Mouse (Mus musculus) inflammation-experienced regulatory T-cells, adult 6 months (primary cell): ENCODE results near the gene Gm9803. TPM values are rescaled to one million over a fixed set of nuclear protein-coding genes. Genes with fewer than 3 reads are reported as not detected.

ENCODE experiments used
- ATAC-seq: one replicate; pipeline ENCODE4 v1.8.0; 2017
- polyA plus RNA-seq, 3 experiments: library from polyadenylated mRNA; unstranded; fragments of 100-300 nt; shearing (Covaris generic); gene quantifications; one replicate each; pipeline ENCODE4 v1.2.1; 2017

The Gm9803 gene
- polyA plus RNA-seq, 3 experiments from 2014 or later, result 19.9 to 45.5 (median 35.2) TPM

DNA sequence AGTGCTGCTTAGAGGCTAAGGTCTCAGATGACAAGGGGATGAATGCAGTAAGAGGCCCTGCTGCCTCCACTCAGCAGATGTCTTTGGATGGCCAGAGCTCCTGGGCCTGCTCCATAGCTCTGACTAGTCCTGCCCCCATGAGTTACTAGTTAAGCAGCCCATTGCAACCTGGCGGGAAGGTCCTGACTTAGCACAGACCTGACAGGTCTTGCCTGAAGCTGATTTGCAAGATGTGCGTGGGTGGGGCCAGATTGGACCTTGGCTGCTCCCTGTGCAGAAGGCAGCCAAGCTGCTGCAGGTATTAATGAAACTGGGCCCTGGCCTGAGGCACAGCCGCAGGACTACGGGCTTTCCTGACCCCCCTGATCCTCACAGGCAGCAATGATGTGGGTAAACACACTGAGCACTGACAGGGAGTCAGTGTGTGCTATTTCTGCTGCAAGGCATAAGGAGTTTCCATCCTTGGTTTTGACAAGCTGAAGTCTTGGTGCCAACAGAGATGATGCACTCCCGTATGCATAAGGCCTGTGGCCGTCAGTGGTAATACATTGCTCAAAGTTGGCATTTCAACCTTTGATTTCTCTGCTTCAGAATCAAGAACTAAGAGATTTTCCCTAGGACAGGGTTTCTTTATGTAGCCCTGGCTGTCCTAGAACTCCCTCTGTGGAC lies 6.8 kb upstream of the Gm9803 start:
- ATAC-seq, result no peak

- no peak for ATAC-seq
Observed at GRCm38 (mm10) chr10:43517836-43518235, 6.0 kb upstream of the Gm9803 start.

GRCm38 (mm10) chr10:43518368-43518767 lies 5.5 kb upstream of the Gm9803 start:
- no peak for ATAC-seq

- ATAC-seq, result no peak
Observed at GRCm38 (mm10) chr10:43519977-43520376, 3.9 kb upstream of the Gm9803 start.

DNA sequence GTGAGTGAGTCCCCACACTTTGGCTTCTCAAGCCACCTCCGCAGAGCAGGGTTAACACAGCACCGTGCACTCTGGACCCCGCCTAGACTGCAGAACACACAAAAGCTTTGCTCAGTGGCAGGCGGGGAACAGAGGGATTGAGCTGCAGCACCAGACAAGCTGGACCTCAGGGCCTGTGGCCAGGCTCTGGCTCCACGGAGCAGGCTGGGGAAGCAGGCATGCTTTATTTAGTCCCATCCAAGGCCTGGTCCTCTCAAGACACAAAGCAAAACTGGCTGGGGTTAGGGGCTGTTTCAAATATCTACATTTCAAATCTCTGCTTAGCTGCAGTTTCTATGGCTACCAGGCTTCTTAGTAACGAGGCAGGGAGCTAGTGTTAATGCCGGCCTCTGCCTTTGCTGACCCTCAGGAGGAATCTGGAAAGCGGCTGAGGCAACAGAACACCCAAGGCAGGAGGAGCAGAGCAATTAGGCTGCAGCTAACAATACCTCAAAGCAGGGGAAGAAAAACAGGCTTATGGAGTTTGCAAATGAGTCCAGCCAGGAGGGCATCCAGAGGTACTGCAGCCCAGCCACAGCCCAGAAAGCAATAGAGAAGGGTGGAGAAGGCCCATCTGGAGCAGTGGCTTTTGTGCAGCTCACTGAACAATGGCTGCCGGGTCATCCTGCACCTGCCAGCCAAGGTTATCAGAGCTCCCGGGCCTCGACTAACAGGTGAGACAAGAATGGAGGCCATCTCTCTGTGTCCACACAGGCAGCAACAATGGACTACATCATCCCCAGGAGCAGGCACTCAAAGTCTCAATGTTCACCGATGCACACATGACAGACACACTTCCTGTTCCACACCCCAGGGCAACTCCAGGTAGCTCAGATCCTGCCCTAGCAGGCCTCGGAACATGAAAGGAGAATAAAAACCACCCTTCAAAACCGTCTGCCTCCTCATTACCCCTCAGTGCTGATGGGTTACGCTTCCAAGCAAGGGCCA lies 3.7 kb downstream of the Gm9803 start:
- no peak for ATAC-seq

DNA sequence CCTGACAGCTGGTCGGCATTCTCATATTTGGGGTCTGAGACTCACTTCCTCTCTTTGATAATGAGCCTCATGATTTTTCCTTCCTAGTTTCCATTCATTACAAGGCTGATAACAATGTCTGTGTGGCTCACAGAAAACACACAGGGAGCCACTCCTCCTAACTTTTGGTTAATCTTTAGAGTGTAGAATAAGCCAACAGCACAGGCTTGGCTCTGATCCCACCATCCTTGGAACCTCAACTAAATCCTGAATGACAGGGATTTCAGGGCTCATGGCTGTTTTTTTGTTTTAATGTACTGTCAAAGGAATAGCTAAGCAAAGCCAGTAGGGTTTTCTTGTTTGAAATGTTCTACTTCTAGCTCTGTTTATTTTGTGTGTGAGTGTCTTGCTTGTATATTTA lies 10.5 kb downstream of the Gm9803 start:
- ATAC-seq, result no peak

DNA sequence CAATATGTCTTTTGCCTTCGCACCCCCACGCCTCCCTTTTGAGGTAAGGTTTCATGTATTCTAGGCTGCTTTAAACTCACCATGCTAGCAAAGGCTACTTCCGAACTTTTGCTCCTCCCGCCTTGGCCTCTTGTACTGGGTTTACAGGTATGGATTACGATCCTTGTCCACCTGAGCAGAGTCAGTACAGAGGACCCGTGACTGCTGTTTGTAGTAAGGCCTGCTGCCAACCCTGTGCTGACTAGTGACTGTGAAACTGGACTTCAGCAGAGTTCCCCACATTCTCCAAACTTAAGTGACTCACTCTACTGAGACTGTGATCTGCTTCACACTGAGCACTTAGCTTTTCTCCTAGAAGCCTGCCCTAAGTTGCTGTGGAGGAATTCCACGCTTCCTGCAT lies 13.8 kb downstream of the Gm9803 start:
- ATAC-seq, result no peak

DNA sequence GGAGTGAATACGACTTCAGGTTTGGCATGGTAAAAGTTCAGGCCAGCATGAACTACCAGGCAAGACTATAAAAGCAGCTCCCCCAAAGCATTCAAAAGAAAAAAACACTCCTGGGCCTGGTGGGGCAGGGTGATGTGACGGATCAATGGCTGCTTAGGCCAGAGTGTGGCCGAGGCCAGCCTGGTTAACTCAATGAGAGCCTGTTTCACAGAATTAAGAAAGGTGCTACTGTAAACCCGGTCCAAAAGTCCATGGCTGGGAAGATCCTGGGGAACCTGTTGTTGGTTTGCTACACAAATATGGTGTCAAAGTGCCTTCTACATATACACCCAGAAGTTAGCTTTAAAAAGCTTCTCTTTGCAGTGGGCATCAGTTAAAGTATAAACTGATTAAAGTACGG lies 14.9 kb downstream of the Gm9803 start:
- no peak for ATAC-seq

- ATAC-seq, result no peak
Observed at GRCm38 (mm10) chr10:43539746-43540310, 15.9 kb downstream of the Gm9803 start.

- ATAC-seq, result peak; percentile 93
Observed at GRCm38 (mm10) chr10:43540442-43541152, 16.7 kb downstream of the Gm9803 start, which contains the start of gene 1700021F05Rik. 1700021F05Rik (minus strand) TSS chr10:43540994.

GRCm38 (mm10) chr10:43541153-43541544 lies 17.3 kb downstream of the Gm9803 start:
- no peak for ATAC-seq

GRCm38 (mm10) chr10:43549411-43549810 lies 25.5 kb downstream of the Gm9803 start:
- ATAC-seq, result no peak

GRCm38 (mm10) chr10:43550923-43551322 lies 27.0 kb downstream of the Gm9803 start:
- no peak for ATAC-seq

GRCm38 (mm10) chr10:43551388-43551787 lies 27.5 kb downstream of the Gm9803 start:
- ATAC-seq, result no peak

DNA sequence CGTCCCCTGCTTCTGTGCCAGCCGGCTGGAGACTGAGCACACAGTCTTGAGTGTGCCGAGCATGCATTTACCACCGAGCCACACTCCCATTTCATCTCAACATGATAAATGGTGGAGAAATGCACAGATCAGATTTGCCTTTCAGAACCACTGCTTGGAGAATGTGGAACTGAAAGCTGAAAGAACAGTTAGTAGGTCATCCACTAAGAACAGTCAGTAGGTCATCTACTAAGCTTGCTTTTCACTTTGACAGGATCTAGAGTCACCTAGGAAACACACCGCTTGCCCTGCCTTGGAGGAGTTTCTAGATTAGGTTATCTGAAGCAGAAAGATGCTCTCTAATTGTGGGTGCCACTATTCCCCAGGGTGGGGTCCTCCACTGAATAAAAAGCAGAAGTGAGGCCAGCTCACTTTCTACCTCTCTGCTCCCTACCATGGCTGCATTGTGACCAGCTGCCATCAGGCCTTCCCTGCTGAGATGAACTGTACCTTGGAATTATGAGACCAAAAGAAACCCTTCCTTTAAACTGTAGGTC lies 33.8 kb downstream of the Gm9803 start:
- ATAC-seq, result no peak

GRCm38 (mm10) chr10:43559313-43559712 lies 35.4 kb downstream of the Gm9803 start:
- ATAC-seq, result no peak

DNA sequence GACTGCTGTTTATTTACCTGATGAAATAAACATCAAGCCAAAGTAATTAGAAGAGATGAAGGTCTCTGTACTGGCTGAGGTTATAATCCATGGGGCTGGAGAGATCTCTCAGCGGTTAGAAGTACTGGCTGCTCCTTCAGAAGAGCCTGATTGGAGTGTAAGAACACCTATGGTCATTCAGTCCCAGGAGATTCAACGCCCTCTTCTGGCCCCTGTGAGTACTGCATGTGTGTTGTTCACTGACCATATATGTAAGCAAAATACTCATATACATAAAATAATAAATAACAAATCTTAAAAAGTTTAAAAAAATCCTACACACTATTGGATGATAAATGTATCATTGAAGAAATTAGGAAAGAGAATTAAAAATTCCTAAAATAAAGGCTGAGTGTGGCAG lies 36.9 kb downstream of the Gm9803 start:
- no peak for ATAC-seq

DNA sequence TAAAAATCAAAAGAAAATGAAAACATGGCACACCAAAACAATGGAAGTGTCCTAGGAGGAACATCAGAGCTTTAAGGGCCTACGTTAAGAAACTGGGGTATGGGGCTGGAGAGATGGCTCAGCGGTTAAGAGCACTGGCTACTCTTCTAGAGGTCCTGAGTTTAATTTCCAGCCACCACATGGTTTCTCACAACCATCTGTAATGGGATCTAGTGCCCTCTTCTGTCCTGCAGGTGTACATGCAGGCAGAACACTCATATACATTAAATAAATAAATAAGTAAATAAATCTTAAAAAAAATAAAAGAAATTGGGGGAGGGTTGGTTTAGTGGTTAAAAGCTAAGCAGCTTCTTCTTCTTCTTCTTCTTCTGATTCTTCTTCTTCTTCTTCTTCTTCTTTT lies 37.4 kb downstream of the Gm9803 start:
- no peak for ATAC-seq
